Comparison of ENCODE assay signal across 30 mouse cellular contexts in genomic region chr2:172997748-172998147, GRCm38 (mm10). TPM values are rescaled to one million over a fixed set of nuclear protein-coding genes. Genes with fewer than 3 reads are reported as not detected.
A peak's percentile ranks its signal among the peaks of the same experiment; 100 is the strongest.
DNase-seq lines count a peak whose midpoint lies in the region; ATAC-seq and TF ChIP-seq lines count a peak whose summit lies in the region.
"Had no signal": no experiment of that assay in that cellular context is flagged by ENCODE, and none has a peak within 500 bp of the region (broad histone marks: within the 10 kb centered on the region; RNA-seq: fewer than 3 reads in every experiment).

No protein-coding gene starts in this region.

- H3K4me3 ChIP-seq in kidney, adult 2 months (ENCODE audit: insufficient read depth, low read depth, low read length), result no peak overlapping the region
- no peak overlapping the region for H3K4me3 ChIP-seq in kidney, embryonic 14.5 days (ENCODE audit: low read length)
- peak overlapping the region; percentile 44 for H3K4me3 ChIP-seq in testis, adult 2 months (ENCODE audit: control insufficient read depth, low read depth, low read length)
- H3K4me3 ChIP-seq in forebrain, postnatal 0 days (ENCODE audit: low read depth, low read length), result no peak overlapping the region
- H3K4me3 ChIP-seq: embryonic facial prominence, embryonic 15.5 days; heart, embryonic 12.5 days; heart, embryonic 15.5 days; hindbrain, embryonic 10.5 days; hindbrain, embryonic 13.5 days had no signal

- no peak overlapping the region for H3K4me2 ChIP-seq in kidney, embryonic 14.5 days (replicated peaks; ENCODE audit: low read depth, low read length)
- no peak overlapping the region for H3K4me2 ChIP-seq in forebrain, postnatal 0 days (ENCODE audit: low read depth)
- H3K4me2 ChIP-seq: embryonic facial prominence, embryonic 15.5 days; heart, embryonic 12.5 days; heart, embryonic 15.5 days; hindbrain, embryonic 13.5 days had no signal

- H3K36me3 ChIP-seq in kidney, adult 2 months (ENCODE audit: control insufficient read depth, insufficient read depth, low read length), result no peaks in the 10 kb centered on the region
- H3K36me3 ChIP-seq in kidney, embryonic 14.5 days (ENCODE audit: control insufficient read depth, insufficient read depth, low read length), result peaks cover 3% of the 10 kb centered on the region
- H3K36me3 ChIP-seq in testis, adult 2 months (ENCODE audit: control insufficient read depth, insufficient read depth, low read length), result no peaks in the 10 kb centered on the region; the same call in 1 of the 2 replicates
- no peaks in the 10 kb centered on the region for H3K36me3 ChIP-seq in forebrain, postnatal 0 days (ENCODE audit: insufficient read depth)

- no peak for TF ChIP-seq CTCF in kidney, adult 2 months (conservative IDR thresholded peaks at IDR 0.05; ENCODE audit: insufficient read depth, insufficient read length, low read depth, low read length)
- TF ChIP-seq CTCF in testis, adult 2 months (IDR thresholded peaks at IDR 0.05; ENCODE audit: control insufficient read depth, insufficient read depth, insufficient replicate concordance, low read depth, low read length), result no peak
- no peak for TF ChIP-seq CTCF in forebrain, postnatal 0 days (IDR thresholded peaks at IDR 0.05; ENCODE audit: low read depth)

- peaks cover 15% of the 10 kb centered on the region for H3K4me1 ChIP-seq in kidney, adult 2 months (ENCODE audit: control insufficient read depth, insufficient read depth, low read length)
- peaks cover 13% of the 10 kb centered on the region for H3K4me1 ChIP-seq in kidney, embryonic 14.5 days (ENCODE audit: control insufficient read depth, insufficient read depth, low read length)
- peaks cover 13% of the 10 kb centered on the region for H3K4me1 ChIP-seq in testis, adult 2 months (ENCODE audit: control insufficient read depth, insufficient read depth, low read length)
- H3K4me1 ChIP-seq in forebrain, postnatal 0 days (ENCODE audit: insufficient read depth), result peaks cover 10% of the 10 kb centered on the region

- no peaks in the 10 kb centered on the region for H3K9me3 ChIP-seq in kidney, embryonic 14.5 days (ENCODE audit: control insufficient read depth, low read length)
- H3K9me3 ChIP-seq in forebrain, postnatal 0 days (ENCODE audit: low read length), result no peaks in the 10 kb centered on the region
- H3K9me3 ChIP-seq: embryonic facial prominence, embryonic 15.5 days; heart, embryonic 12.5 days; heart, embryonic 15.5 days; hindbrain, embryonic 10.5 days; hindbrain, embryonic 13.5 days had no signal

- H3K9ac ChIP-seq in kidney, embryonic 14.5 days (ENCODE audit: low read depth, low read length), result no peak overlapping the region
- H3K9ac ChIP-seq in forebrain, postnatal 0 days, result no peak overlapping the region
- H3K9ac ChIP-seq: embryonic facial prominence, embryonic 15.5 days; heart, embryonic 12.5 days; heart, embryonic 15.5 days had no signal

- H3K27me3 ChIP-seq in kidney, adult 2 months (replicated peaks; ENCODE audit: control insufficient read depth, insufficient read depth, low read length), result no peaks in the 10 kb centered on the region
- no peaks in the 10 kb centered on the region for H3K27me3 ChIP-seq in kidney, embryonic 14.5 days (ENCODE audit: control insufficient read depth, insufficient read depth, low read length)
- no peaks in the 10 kb centered on the region for H3K27me3 ChIP-seq in testis, adult 2 months (ENCODE audit: control insufficient read depth, insufficient read depth, low read length)
- H3K27me3 ChIP-seq in forebrain, postnatal 0 days (ENCODE audit: insufficient read depth, low read length), result no peaks in the 10 kb centered on the region
- H3K27me3 ChIP-seq: heart, embryonic 15.5 days had no signal

- no peak for TF ChIP-seq POLR2A in kidney, adult 2 months (IDR thresholded peaks at IDR 0.05; ENCODE audit: low read depth, low read length)
- no peak for TF ChIP-seq POLR2A in testis, adult 2 months (IDR thresholded peaks at IDR 0.05; ENCODE audit: control insufficient read depth, low read depth, low read length)

- peak; percentile 67 for DNase-seq in kidney, adult 2 months
- no peak for DNase-seq in kidney, adult 18-20 months
- peak; percentile 42 for DNase-seq in kidney, postnatal 10 days
- DNase-seq in testis, postnatal 14 days (ENCODE audit: low spot score), result no peak
- DNase-seq in kidney, postnatal 36 days, result peak; percentile 62 to 65
- no peak for DNase-seq in forebrain, postnatal 0 days
- DNase-seq: adrenal gland, adult 2 months; adrenal gland, postnatal 14 days; cerebellum, adult 11 months; cerebellum, adult 2 months; cerebellum, adult 9-11 months; cerebellum, postnatal 36 days; embryo, embryonic 11 days; gastrocnemius, postnatal 25 days; heart, adult 18-20 months; heart, postnatal 10 days; heart, postnatal 36 days had no signal

- WGBS in kidney, adult 2 months, result 49% methylated on average over 11 of the region's 11 CpGs
- WGBS in kidney, embryonic 14.5 days, result 63% methylated on average over 11 of the region's 11 CpGs
- 74% methylated on average over 11 of the region's 11 CpGs for WGBS in forebrain, postnatal 0 days

- H3K27ac ChIP-seq in kidney, adult 2 months (ENCODE audit: insufficient read depth, low read depth, low read length), result no peak overlapping the region
- H3K27ac ChIP-seq in kidney, embryonic 14.5 days (ENCODE audit: low read depth, low read length), result no peak overlapping the region
- H3K27ac ChIP-seq in testis, adult 2 months (ENCODE audit: control insufficient read depth, insufficient read depth, low read depth, low read length), result no peak overlapping the region
- no peak overlapping the region for H3K27ac ChIP-seq in forebrain, postnatal 0 days (ENCODE audit: low read depth, low read length)
- H3K27ac ChIP-seq: embryonic facial prominence, embryonic 15.5 days; heart, embryonic 15.5 days; hindbrain, embryonic 10.5 days; hindbrain, embryonic 13.5 days had no signal

- ATAC-seq in kidney, embryonic 14.5 days (ENCODE audit: low FRiP score, low TSS enrichment), result no peak
- ATAC-seq in forebrain, postnatal 0 days, result no peak
- ATAC-seq: CD4-positive, CD25-positive, alpha-beta regulatory T cell, adult 4 months; forebrain, embryonic 14.5 days had no signal

RNA-seq across cellular contexts. Expression of gene Rae1, which starts 2.2 kb away (rescaled TPM):
- 53.8 and 56.7 TPM in 2 replicates for polyA plus RNA-seq in kidney, adult 2 months (2012; rRNA removed)
- 131 and 155 TPM in 2 replicates for polyA plus RNA-seq in kidney, embryonic 14.5 days (2014; fragmentation: Nextera tagmentation; extraction: Ambion mirVana)
- 76.7 and 77.9 TPM in 2 replicates for polyA plus RNA-seq in testis, adult 2 months (2012; rRNA removed)
- 103 and 108 TPM in 2 replicates for total RNA-seq in forebrain, postnatal 0 days (2014; rRNA removed)
- polyA plus RNA-seq in forebrain, postnatal 0 days (2015; fragmentation: Nextera tagmentation; extraction: Ambion mirVana), result 150 and 161 TPM in 2 replicates

RNA-seq across cellular contexts. Expression of gene Spo11, which starts 20.2 kb away (rescaled TPM):
- 0.14 and 0.17 TPM in 2 replicates for polyA plus RNA-seq in kidney, adult 2 months (2012; rRNA removed)
- 0.17 and 0.34 TPM in 2 replicates for polyA plus RNA-seq in kidney, embryonic 14.5 days (2014; fragmentation: Nextera tagmentation; extraction: Ambion mirVana)
- polyA plus RNA-seq in testis, adult 2 months (2012; rRNA removed), result 64.1 and 88.7 TPM in 2 replicates
- total RNA-seq in forebrain, postnatal 0 days (2014; rRNA removed), result 1.1 and 1.3 TPM in 2 replicates
- polyA plus RNA-seq in forebrain, postnatal 0 days (2015; fragmentation: Nextera tagmentation; extraction: Ambion mirVana), result 0.92 and 1.1 TPM in 2 replicates
- total RNA-seq: adrenal gland, adult 2 months; adrenal gland, postnatal 14 days; adrenal gland, postnatal 4 days; gastrocnemius, adult 8-10 months; gastrocnemius, postnatal 25 days; heart, adult 18-20 months; heart, postnatal 10 days; heart, postnatal 36 days; MEL had no signal
- polyA plus RNA-seq: adrenal gland, adult 2 months; C2C12; heart, embryonic 15.5 days had no signal

RNA-seq across cellular contexts. Expression of gene Rbm38, which starts 22.6 kb away (rescaled TPM):
- 19.9 and 37.9 TPM in 2 replicates for polyA plus RNA-seq in kidney, adult 2 months (2012; rRNA removed)
- polyA plus RNA-seq in kidney, embryonic 14.5 days (2014; fragmentation: Nextera tagmentation; extraction: Ambion mirVana), result 41.3 and 42.6 TPM in 2 replicates
- polyA plus RNA-seq in testis, adult 2 months (2012; rRNA removed), result 33.7 and 37.7 TPM in 2 replicates
- 5.9 and 6.6 TPM in 2 replicates for total RNA-seq in forebrain, postnatal 0 days (2014; rRNA removed)
- polyA plus RNA-seq in forebrain, postnatal 0 days (2015; fragmentation: Nextera tagmentation; extraction: Ambion mirVana), result 11.0 and 14.5 TPM in 2 replicates

RNA-seq across cellular contexts. Expression of gene Bmp7, which starts 57.6 kb away (rescaled TPM):
- 47.6 and 51.2 TPM in 2 replicates for polyA plus RNA-seq in kidney, adult 2 months (2012; rRNA removed)
- 49.3 and 54.2 TPM in 2 replicates for polyA plus RNA-seq in kidney, embryonic 14.5 days (2014; fragmentation: Nextera tagmentation; extraction: Ambion mirVana)
- 2.4 and 2.8 TPM in 2 replicates for polyA plus RNA-seq in testis, adult 2 months (2012; rRNA removed)
- total RNA-seq in forebrain, postnatal 0 days (2014; rRNA removed), result 17.2 and 21.9 TPM in 2 replicates
- polyA plus RNA-seq in forebrain, postnatal 0 days (2015; fragmentation: Nextera tagmentation; extraction: Ambion mirVana), result 12.4 and 15.4 TPM in 2 replicates
- total RNA-seq: MEL had no signal

Comparison
In these comparisons a context has a peak if more than half of its experiments do, and no peak if none do; other contexts are left out.
1. DNase-seq: peak in kidney, adult 2 months (single experiment), kidney, postnatal 10 days (single experiment) and kidney, postnatal 36 days (2 of 2); none in kidney, adult 18-20 months (single experiment), testis, postnatal 14 days (single experiment) and forebrain, postnatal 0 days (single experiment).
2. RNA of gene Spo11, which starts 20.2 kb away (polyA plus RNA-seq): 64.1 to 88.7 TPM in testis, adult 2 months; 0.92 to 1.1 TPM in forebrain, postnatal 0 days, 0.17 to 0.34 TPM in kidney, embryonic 14.5 days and 0.14 to 0.17 TPM in kidney, adult 2 months; every median in the first group is over 10 times any median in the second.